Mouse (Mus musculus): ENCODE results near the gene Elovl4.

GRCm38 (mm10) chr9:83820976-83821375, 14.9 kb upstream of the Elovl4 start:
- TF ChIP-seq EP300 (IDR thresholded peaks at IDR 0.05; ENCODE audit: insufficient read depth, low read depth, low read length) (no peak), CTCF (IDR thresholded peaks at IDR 0.05) (no peak), POLR2A (IDR thresholded peaks at IDR 0.05; ENCODE audit: insufficient read depth, low read depth, low read length) (no peak)

Data from heart, adult 2 months (tissue).